Mouse (Mus musculus) c-Kit-positive CD71-negative TER-119-negative erythroid progenitor cells, embryonic 14.5 days (primary cell): ENCODE measurements around the gene Midn.

Source experiments
- DNase-seq: peaks from one replicate; pipeline ENCODE4 v3.0.0-alpha.2; 2013; ENCODE audit warnings: low read depth

Gene Midn

DNA sequence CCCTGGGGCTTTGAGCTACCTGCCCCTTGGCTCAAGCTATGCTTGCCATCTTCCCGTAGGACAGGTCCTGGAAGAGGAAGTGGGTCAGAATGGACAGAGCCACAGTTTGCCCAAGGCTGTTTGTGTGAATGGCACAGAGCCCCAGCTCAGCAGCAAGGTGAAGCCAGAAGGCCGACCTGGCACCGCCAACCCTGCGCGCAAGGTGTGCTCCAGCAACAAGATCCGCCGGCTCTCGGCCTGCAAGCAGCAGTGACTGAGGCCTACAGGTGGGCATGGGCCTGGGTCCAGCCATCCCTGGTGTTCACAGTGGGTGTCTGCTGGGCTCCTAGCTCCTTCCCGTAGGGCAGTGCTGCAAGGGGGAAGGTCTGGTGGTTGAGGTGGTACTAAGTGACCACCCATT lies 18.2 kb upstream of the Midn start:
- no peak for DNase-seq

GRCm38 (mm10) chr10:80130403-80131031 lies 17.6 kb upstream of the Midn start:
- no peak for DNase-seq

GRCm38 (mm10) chr10:80131316-80131951 lies 16.6 kb upstream of the Midn start:
- DNase-seq: no peak

GRCm38 (mm10) chr10:80131952-80132350 lies 16.1 kb upstream of the Midn start:
- DNase-seq: no peak

GRCm38 (mm10) chr10:80133226-80133849 lies 14.7 kb upstream of the Midn start:
- no peak for DNase-seq

DNA sequence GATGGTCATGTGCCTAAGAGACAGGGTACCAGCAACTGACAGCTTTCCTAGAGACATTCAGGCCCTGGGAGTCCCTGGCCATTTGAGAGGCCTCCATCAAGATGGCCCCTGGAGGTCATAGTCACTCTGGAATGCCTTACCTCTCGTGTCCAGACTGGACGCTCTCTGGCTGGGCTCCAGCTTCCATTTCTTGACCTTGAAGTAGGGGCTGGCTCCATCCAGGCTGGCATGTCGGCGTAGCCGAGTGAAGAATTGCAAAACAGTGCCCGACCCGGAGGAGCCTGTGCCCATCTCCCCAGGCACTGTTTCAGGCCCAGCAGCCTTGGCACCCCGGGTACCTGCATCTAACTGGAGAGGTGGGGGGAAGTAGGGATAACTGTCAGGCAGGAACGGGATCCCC lies 13.7 kb upstream of the Midn start:
- no peak for DNase-seq

GRCm38 (mm10) chr10:80135161-80135560 lies 12.9 kb upstream of the Midn start:
- no peak for DNase-seq

- no peak for DNase-seq
Observed at GRCm38 (mm10) chr10:80135641-80136040, 12.4 kb upstream of the Midn start.

- no peak for DNase-seq
Observed at GRCm38 (mm10) chr10:80136179-80136951, 11.7 kb upstream of the Midn start.

GRCm38 (mm10) chr10:80136952-80137625 lies 11.0 kb upstream of the Midn start:
- DNase-seq: no peak

- no peak for DNase-seq
Observed at GRCm38 (mm10) chr10:80137626-80138552, 10.2 kb upstream of the Midn start.

DNA sequence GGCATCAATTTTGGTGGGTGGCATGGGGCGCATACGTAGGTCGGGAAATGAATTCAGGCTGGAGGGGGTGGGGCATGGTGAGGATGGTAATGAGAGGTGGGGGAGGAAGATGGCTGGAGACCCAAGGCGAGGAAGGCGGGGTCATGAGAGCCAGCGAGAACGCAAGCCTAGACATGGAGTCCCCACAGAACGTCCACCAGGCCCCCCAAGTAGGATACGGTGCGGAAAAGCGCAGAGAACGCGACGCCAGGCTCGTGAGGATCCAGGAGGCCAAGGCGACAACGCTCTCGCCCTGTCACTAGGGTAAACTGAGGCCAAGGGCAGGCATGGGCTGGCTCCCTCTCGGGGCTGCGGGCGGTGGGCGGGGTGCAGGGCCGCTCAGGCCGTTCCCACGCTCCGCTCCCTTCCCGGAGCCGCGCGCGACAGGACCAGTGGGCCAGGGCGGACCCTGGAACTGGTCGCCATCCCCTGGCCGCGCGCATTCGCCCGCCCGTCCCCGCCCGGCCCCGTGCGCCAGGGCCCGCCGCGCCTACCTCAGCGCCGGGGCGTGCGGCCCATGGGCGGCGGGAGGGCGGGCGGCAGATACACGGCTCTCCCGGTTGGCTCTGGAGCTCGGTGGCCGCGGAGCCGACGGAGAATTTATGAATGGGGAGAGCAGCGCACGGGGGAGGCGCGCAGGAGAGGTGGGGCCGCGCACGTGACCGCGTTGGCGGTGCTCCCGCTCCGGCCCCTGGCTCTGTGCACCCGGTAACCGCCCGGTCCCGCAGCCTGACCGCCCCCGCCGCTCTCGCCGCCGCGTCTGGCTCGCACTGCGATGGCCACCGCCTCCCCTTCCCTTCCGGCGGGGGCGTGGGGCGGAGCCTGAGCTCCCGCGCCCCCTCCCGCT lies 9.3 kb upstream of the Midn start, which contains the start of gene Atp5d:
Atp5d (plus strand) TSS at position 80 of the 886 bp plus-strand sequence.
- no peak for DNase-seq

DNA sequence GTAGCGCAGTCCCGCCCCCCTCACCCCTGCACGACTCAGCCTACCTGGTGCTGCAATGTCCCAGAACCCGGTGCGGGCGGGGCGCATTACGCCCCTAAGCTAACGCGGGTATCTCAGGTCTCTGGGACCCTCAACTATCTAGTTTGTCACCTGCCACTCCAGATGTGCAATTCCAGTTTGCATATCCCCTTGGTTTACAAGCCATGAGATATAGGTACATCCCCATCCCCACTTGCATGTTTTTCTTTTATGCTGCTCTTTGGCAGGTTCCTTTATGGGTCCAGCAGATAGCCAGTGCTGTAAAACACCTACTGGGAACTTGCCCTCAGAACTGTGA lies 8.7 kb upstream of the Midn start:
- no peak for DNase-seq

DNA sequence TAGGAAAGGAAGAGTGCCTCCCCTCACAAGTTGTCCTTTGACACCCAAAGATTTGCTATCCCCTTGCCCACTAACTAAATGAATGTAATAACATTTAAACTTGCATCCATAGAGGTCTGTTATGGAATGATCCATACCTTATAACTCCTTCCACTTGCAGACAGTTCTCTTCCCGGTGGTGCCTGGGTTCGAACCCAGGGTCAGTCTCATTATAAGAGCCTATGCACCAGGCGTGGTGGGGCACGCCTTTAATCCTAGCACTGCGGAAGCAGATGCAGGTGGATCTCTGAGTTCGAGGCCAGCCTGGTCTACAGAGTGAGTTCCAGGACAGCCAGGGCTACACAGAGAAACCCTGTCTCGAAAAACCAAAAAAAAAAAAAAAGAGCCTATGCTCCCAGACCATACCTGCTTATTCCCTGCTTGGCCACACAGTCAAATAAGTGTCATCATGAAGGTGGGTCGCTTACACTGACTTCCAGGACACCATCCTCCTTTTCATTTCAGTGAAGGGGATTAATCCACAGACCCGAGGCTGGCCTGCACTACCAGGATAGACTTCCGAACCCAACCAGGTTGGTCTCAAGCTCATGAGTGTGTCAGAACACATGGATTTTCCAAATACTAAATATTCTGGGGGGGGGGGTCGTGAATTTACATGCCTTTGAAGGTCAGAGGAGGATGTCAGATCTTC lies 8.0 kb upstream of the Midn start:
- no peak for DNase-seq

DNA sequence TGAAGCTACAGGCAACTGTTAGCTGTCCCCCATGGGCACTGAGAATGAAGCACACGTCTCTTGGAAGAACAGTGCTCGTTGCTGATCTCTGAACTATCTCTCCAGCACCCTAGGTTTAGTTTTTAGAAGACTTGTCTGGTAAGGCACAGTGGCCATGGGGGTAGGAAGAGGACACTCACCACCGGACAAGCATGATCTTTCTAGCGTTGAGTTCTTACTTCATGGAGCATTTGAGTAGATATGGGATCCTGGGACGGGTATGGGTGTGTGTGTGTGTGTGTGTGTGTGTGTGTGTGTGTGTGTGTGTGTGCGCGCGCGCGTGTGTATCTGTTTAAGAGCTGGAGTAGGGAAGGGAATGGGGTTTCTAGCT lies 7.4 kb upstream of the Midn start, which contains the start of gene Cbarp:
Cbarp (minus strand) TSS at position 170 of the 370 bp plus-strand sequence.
- DNase-seq: no peak

DNA sequence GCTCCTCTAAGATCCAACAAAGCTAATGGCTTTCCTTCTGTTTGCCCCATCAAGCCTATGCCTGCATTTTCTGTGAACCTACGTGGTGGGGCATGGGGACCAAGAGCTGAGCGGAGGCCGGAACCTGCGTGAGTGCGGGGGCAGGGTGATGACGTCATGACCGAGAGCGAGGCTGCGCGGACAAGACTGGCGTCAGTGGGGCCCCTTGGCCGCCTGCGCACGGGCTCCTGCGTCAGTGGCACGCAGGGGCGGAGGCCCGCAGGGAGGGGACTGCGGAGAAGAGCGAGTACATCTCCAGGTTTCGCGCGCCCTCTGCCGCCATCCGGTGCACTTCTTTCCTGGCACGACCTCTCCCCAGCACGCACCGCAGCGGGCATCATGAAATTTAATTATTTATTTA lies 6.8 kb upstream of the Midn start:
- DNase-seq: peak; percentile 92

- peak; percentile 97 for DNase-seq
Observed at GRCm38 (mm10) chr10:80141786-80142529, 6.1 kb upstream of the Midn start.

- no peak for DNase-seq
Observed at GRCm38 (mm10) chr10:80142530-80142925, 5.5 kb upstream of the Midn start.

GRCm38 (mm10) chr10:80143664-80144063 lies 4.4 kb upstream of the Midn start:
- no peak for DNase-seq
